Mouse (Mus musculus) liver, postnatal 0 days (tissue): ENCODE measurements around the gene Cmtm7.

Source experiments
- CTCF ChIP-seq: sonication (generic); IDR thresholded peaks from 2 replicates; pipeline ENCODE4 v1.5.1; 2016; ENCODE audit warnings: antibody characterized with exemption, low read depth
- EP300 ChIP-seq: IDR thresholded peaks from 2 replicates; pipeline ENCODE4 v1.6.1; 2016; ENCODE audit warnings: antibody characterized with exemption, low read depth, mild to moderate bottlenecking

GRCm38 (mm10) chr9:114775272-114775671 lies 6.4 kb downstream of the Cmtm7 start:
- TF ChIP-seq CTCF: no peak
- TF ChIP-seq EP300: no peak
